Mouse (Mus musculus): ENCODE results near the gene Fap. TPM values are rescaled to one million over a fixed set of nuclear protein-coding genes. Genes with fewer than 3 reads are reported as not detected.

The Fap gene
- polyA plus RNA-seq, 1 experiment from 2014 or later: 14.2 TPM

- Histone ChIP-seq H3K4me1 (replicated peaks; ENCODE audit: control insufficient read depth, insufficient read depth, low read length) (no peaks in the 10 kb centered on the region), H3K27me3 (replicated peaks; ENCODE audit: control insufficient read depth, insufficient read depth, low read length) (no peaks in the 10 kb centered on the region), H3K9ac (ENCODE audit: low read length) (no peak overlapping the region), H3K27ac (ENCODE audit: low read depth) (no peak overlapping the region), H3K9me3 (ENCODE audit: control insufficient read depth, low read length) (no peaks in the 10 kb centered on the region), H3K36me3 (ENCODE audit: control insufficient read depth, insufficient read depth, low read length) (no peaks in the 10 kb centered on the region), H3K4me3 (ENCODE audit: low read depth, low read length) (no peak overlapping the region), H3K4me2 (ENCODE audit: low read length) (no peak overlapping the region)
- DNase-seq (ENCODE audit: low spot score) (no peak), ATAC-seq (replicated peaks; ENCODE audit: low FRiP score, low TSS enrichment, low read depth) (no peak)
- WGBS: 76% methylated on average over 5 of the region's 5 CpGs
Observed at GRCm38 (mm10) chr2:62497333-62498002, 76.4 kb downstream of the Fap start.

DNA sequence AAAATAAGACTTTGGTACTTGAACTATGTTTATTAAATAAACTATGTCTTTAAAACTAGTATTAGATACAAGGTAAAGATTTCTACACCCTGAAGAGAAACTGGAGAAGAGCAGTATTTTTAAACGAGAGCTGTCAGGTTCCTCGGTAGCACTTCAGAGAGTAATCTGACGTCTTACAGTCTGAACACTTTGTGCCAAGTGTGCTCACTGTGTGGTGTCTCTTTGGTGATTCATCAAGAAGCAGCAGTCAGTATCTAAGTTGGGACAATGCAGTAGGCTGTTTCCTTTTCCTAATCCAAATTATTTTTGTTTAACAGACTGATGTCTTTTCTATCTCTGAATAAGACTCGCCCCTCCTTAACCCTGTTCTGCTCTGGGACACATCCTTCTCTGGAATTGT is 78.5 kb downstream of the Fap start:
- no peaks in the 10 kb centered on the region for H3K4me1 ChIP-seq (replicated peaks; ENCODE audit: control insufficient read depth, insufficient read depth, low read length)
- no peak overlapping the region for H3K4me2 ChIP-seq (ENCODE audit: low read length)
- ATAC-seq (replicated peaks; ENCODE audit: low FRiP score, low TSS enrichment, low read depth): no peak
- H3K27me3 ChIP-seq (replicated peaks; ENCODE audit: control insufficient read depth, insufficient read depth, low read length): no peaks in the 10 kb centered on the region
- no peak overlapping the region for H3K27ac ChIP-seq (ENCODE audit: low read depth)
- no peak overlapping the region for H3K9ac ChIP-seq (ENCODE audit: low read length)
- no peak for DNase-seq (ENCODE audit: low spot score)
- no peaks in the 10 kb centered on the region for H3K36me3 ChIP-seq (ENCODE audit: control insufficient read depth, insufficient read depth, low read length)
- no peaks in the 10 kb centered on the region for H3K9me3 ChIP-seq (ENCODE audit: control insufficient read depth, low read length)
- WGBS: 65% methylated on average over 4 of the region's 4 CpGs
- H3K4me3 ChIP-seq (ENCODE audit: low read depth, low read length): no peak overlapping the region

GRCm38 (mm10) chr2:62489832-62490231 is 84.0 kb downstream of the Fap start:
- Histone ChIP-seq H3K9ac (ENCODE audit: low read length) (no peak overlapping the region), H3K4me3 (ENCODE audit: low read depth, low read length) (no peak overlapping the region), H3K9me3 (ENCODE audit: control insufficient read depth, low read length) (no peaks in the 10 kb centered on the region), H3K4me2 (ENCODE audit: low read length) (no peak overlapping the region), H3K4me1 (replicated peaks; ENCODE audit: control insufficient read depth, insufficient read depth, low read length) (no peaks in the 10 kb centered on the region), H3K27ac (ENCODE audit: low read depth) (no peak overlapping the region), H3K36me3 (ENCODE audit: control insufficient read depth, insufficient read depth, low read length) (no peaks in the 10 kb centered on the region), H3K27me3 (replicated peaks; ENCODE audit: control insufficient read depth, insufficient read depth, low read length) (no peaks in the 10 kb centered on the region)
- 86% methylated on average over 6 of the region's 6 CpGs for WGBS
- ATAC-seq (replicated peaks; ENCODE audit: low FRiP score, low TSS enrichment, low read depth) (no peak), DNase-seq (ENCODE audit: low spot score) (no peak)

DNA sequence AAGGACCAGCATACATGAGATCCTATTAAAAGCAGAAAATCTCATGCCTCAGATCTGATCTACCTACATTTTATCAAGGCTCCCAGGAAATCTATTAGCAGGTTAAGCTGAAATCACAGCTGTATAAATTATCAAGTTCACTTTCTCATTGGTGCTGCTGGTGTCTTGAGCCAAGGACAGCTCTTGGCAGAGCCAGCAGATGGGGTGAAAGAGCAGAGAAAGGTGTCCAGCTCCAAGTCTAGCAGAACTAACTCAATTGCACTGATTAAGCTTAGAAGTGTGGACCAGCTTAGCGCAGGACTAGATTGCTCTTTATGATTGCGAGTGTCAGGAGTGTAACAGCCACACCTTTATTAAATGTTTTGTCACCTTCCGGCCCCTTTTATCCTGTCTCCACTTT is 89.0 kb downstream of the Fap start:
- DNase-seq (ENCODE audit: low spot score) (no peak), ATAC-seq (replicated peaks; ENCODE audit: low FRiP score, low TSS enrichment, low read depth) (no peak)
- no peak overlapping the region for H3K27ac ChIP-seq (ENCODE audit: low read depth)
- H3K4me2 ChIP-seq (ENCODE audit: low read length): no peak overlapping the region
- no peaks in the 10 kb centered on the region for H3K4me1 ChIP-seq (replicated peaks; ENCODE audit: control insufficient read depth, insufficient read depth, low read length)
- no peaks in the 10 kb centered on the region for H3K36me3 ChIP-seq (ENCODE audit: control insufficient read depth, insufficient read depth, low read length)
- WGBS: 80% methylated on average over 3 of the region's 3 CpGs
- H3K9ac ChIP-seq (ENCODE audit: low read length): no peak overlapping the region
- H3K27me3 ChIP-seq (replicated peaks; ENCODE audit: control insufficient read depth, insufficient read depth, low read length): no peaks in the 10 kb centered on the region
- H3K4me3 ChIP-seq (ENCODE audit: low read depth, low read length): no peak overlapping the region
- H3K9me3 ChIP-seq (ENCODE audit: control insufficient read depth, low read length): no peaks in the 10 kb centered on the region

GRCm38 (mm10) chr2:62483550-62483949 is 90.3 kb downstream of the Fap start, which contains the start of gene Gcg:
Gcg (minus strand) TSS chr2:62483650.
- 74% methylated on average over 9 of the region's 9 CpGs for WGBS
- DNase-seq (ENCODE audit: low spot score): no peak
- Histone ChIP-seq H3K9ac (ENCODE audit: low read length) (no peak within 1 kb of the TSS), H3K4me3 (ENCODE audit: low read depth, low read length) (no peak within 1 kb of the TSS), H3K4me1 (replicated peaks; ENCODE audit: control insufficient read depth, insufficient read depth, low read length) (no peaks in the 10 kb centered on the region), H3K36me3 (ENCODE audit: control insufficient read depth, insufficient read depth, low read length) (no peaks in the 10 kb centered on the region), H3K4me2 (ENCODE audit: low read length) (no peak within 1 kb of the TSS), H3K27ac (ENCODE audit: low read depth) (no peak within 1 kb of the TSS), H3K9me3 (ENCODE audit: control insufficient read depth, low read length) (no peaks in the 10 kb centered on the region), H3K27me3 (replicated peaks; ENCODE audit: control insufficient read depth, insufficient read depth, low read length) (no peaks in the 10 kb centered on the region)
- ATAC-seq (replicated peaks; ENCODE audit: low FRiP score, low TSS enrichment, low read depth): no peak

DNA sequence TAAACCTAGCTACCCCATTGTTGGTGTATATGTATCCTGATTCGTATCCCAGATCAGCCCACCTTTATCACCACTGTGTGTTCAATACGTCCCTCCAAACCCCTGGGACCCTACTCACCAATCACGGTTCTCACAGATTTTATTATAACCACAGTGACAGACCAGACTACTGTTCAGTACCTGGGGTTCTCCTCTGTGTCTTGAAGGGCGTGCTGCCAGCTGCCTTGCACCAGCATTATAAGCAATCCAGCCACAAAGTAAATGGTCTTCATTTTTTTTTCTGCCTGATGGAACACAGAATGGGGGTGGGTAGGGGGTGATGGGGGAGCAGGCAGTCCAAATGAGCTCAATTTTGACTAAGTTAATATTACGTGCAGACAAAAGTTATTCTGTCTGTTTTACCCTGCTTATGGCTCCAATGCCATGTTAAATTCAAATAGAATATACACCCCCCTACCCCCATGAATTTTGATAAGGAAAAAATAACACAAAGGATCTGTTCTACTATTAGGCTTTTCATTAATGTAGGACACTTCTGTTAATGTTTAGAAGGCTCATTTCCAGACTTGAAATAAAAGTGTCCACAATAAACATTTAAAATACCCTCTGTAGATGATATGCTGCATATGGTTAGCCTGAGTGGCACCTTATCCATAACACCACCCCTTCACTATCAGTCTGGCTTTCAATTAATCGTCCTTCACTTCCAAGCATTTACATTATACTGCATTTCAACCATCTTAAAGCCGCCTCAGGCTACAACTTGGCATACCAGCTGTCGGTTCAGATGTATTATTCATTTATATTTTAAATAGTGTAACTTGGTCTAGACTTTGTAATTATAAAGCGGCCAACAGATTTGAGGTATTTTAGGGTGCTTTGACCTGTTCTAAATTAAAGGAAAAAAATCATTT is 93.3 kb downstream of the Fap start:
- no peak overlapping the region for H3K4me2 ChIP-seq (ENCODE audit: low read length)
- WGBS: 62% methylated on average over 9 of the region's 9 CpGs
- ATAC-seq (replicated peaks; ENCODE audit: low FRiP score, low TSS enrichment, low read depth) (no peak), DNase-seq (ENCODE audit: low spot score) (no peak)
- no peak overlapping the region for H3K27ac ChIP-seq (ENCODE audit: low read depth)
- no peaks in the 10 kb centered on the region for H3K36me3 ChIP-seq (ENCODE audit: control insufficient read depth, insufficient read depth, low read length)
- H3K4me3 ChIP-seq (ENCODE audit: low read depth, low read length): no peak overlapping the region
- no peaks in the 10 kb centered on the region for H3K27me3 ChIP-seq (replicated peaks; ENCODE audit: control insufficient read depth, insufficient read depth, low read length)
- H3K9me3 ChIP-seq (ENCODE audit: control insufficient read depth, low read length): no peaks in the 10 kb centered on the region
- no peaks in the 10 kb centered on the region for H3K4me1 ChIP-seq (replicated peaks; ENCODE audit: control insufficient read depth, insufficient read depth, low read length)
- H3K9ac ChIP-seq (ENCODE audit: low read length): no peak overlapping the region

GRCm38 (mm10) chr2:62469551-62469950 is 104.3 kb downstream of the Fap start:
- no peak for ATAC-seq (replicated peaks; ENCODE audit: low FRiP score, low TSS enrichment, low read depth)
- no peaks in the 10 kb centered on the region for H3K36me3 ChIP-seq (ENCODE audit: control insufficient read depth, insufficient read depth, low read length)
- H3K4me3 ChIP-seq (ENCODE audit: low read depth, low read length): no peak overlapping the region
- H3K9ac ChIP-seq (ENCODE audit: low read length): no peak overlapping the region
- no peak overlapping the region for H3K27ac ChIP-seq (ENCODE audit: low read depth)
- H3K9me3 ChIP-seq (ENCODE audit: control insufficient read depth, low read length): no peaks in the 10 kb centered on the region
- 89% methylated on average over 9 of the region's 9 CpGs for WGBS
- H3K4me2 ChIP-seq (ENCODE audit: low read length): no peak overlapping the region
- no peaks in the 10 kb centered on the region for H3K27me3 ChIP-seq (replicated peaks; ENCODE audit: control insufficient read depth, insufficient read depth, low read length)
- DNase-seq (ENCODE audit: low spot score): no peak
- H3K4me1 ChIP-seq (replicated peaks; ENCODE audit: control insufficient read depth, insufficient read depth, low read length): no peaks in the 10 kb centered on the region

DNA sequence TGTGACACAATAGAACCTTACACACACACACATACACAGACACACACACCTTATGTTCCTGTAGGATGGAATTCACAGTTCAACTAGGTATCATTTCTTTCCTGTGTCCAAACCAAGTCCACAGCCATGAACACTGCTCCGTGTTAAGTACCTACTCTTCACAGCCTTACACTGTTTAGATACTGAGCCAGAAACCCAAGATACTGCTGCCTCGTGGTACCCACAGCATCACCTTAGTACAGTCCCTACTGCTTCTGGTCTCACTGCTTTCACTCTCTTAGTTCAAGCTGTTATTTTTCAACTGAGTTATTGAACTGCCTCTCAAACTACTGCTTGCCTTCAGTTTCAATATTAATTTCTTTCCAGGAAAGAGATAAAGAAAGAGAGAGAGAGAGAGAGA is 110.6 kb downstream of the Fap start:
- Histone ChIP-seq H3K27me3 (replicated peaks; ENCODE audit: control insufficient read depth, insufficient read depth, low read length) (no peaks in the 10 kb centered on the region), H3K4me1 (replicated peaks; ENCODE audit: control insufficient read depth, insufficient read depth, low read length) (no peaks in the 10 kb centered on the region), H3K36me3 (ENCODE audit: control insufficient read depth, insufficient read depth, low read length) (no peaks in the 10 kb centered on the region), H3K9me3 (ENCODE audit: control insufficient read depth, low read length) (no peaks in the 10 kb centered on the region), H3K9ac (ENCODE audit: low read length) (no peak overlapping the region), H3K4me3 (ENCODE audit: low read depth, low read length) (no peak overlapping the region), H3K27ac (ENCODE audit: low read depth) (no peak overlapping the region), H3K4me2 (ENCODE audit: low read length) (no peak overlapping the region)
- 84% methylated on average over 2 of the region's 2 CpGs for WGBS
- DNase-seq (ENCODE audit: low spot score) (no peak), ATAC-seq (replicated peaks; ENCODE audit: low FRiP score, low TSS enrichment, low read depth) (no peak)
